Mouse (Mus musculus): ENCODE measurements around the gene Foxc2.
A peak's percentile ranks its signal among the peaks of the same experiment; 100 is the strongest.

The Foxc2 gene

DNA sequence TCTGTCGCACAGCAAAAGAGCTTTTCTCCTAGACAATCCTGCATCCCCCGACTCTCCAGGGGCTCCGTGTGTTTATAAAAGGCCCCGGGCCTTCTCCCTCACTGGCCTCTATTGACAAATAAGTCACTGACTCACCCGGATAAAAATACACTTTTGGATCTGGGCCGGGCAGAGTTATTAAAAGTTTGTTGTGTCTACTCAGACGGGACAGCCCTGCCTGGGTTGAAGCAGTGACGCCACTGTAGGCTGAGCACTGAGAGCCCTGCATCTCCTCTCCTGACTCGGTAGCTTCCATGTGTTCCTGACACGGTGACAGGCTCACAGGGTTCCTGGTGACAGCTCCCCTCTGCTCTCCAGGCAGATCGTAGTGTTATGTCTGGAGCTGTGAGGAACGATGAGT lies 36.4 kb downstream of the Foxc2 start:
- no peak for DNase-seq

- no peak for DNase-seq
Measured at GRCm38 (mm10) chr8:121156990-121157491, 41.1 kb downstream of the Foxc2 start.

GRCm38 (mm10) chr8:121158812-121159211 lies 42.8 kb downstream of the Foxc2 start:
- peak; percentile 27 for DNase-seq

DNA sequence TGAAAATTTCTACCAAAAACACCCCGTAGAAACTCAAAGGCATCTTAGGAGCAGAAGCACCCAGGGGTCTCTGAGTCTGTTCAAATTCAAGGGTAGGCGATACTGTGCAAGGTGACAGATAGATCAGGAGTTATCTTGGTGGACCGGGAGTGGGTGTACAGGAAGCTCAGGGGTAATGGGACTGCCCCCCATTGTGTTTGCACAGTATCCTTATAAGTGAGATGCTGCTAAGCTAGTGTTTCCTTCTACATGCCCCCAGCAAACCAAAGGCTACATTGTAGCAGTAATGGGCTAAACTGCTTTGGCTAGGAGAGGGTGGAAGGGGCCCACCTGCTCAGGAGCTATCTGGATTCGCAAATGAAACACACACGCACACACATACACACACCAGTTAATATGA lies 45.5 kb downstream of the Foxc2 start:
- DNase-seq, result no peak

- DNase-seq, result no peak
Measured at GRCm38 (mm10) chr8:121162413-121162812, 46.4 kb downstream of the Foxc2 start.

GRCm38 (mm10) chr8:121162906-121163695 lies 47.1 kb downstream of the Foxc2 start:
- DNase-seq, result no peak

GRCm38 (mm10) chr8:121164017-121164469 lies 48.1 kb downstream of the Foxc2 start:
- DNase-seq, result no peak

GRCm38 (mm10) chr8:121168033-121168432 lies 52.1 kb downstream of the Foxc2 start:
- no peak for DNase-seq

All from retina, postnatal 1 day (tissue).